Mouse (Mus musculus) small intestine, adult 10 weeks (tissue): ENCODE results near the gene Myt1l. TPM values are rescaled to one million over a fixed set of nuclear protein-coding genes. Genes with fewer than 3 reads are reported as not detected.

Experiments
- polyA plus RNA-seq: library from polyadenylated mRNA; stranded (reverse); fragments of 350-450 nt; fragmentation: Illumina TruSeq; extraction: RNeasy Lipid Tissue Mini Kit (QIAGEN cat#74804); gene quantifications from one replicate; pipeline ENCODE4 v1.2.3, GENCODE M21; 2014; ENCODE audit warnings: low replicate concordance

Gene Myt1l
- 0.26 TPM for polyA plus RNA-seq

GRCm38 (mm10) chr12:29528031-29528771 is at the start of gene Myt1l:
Gene Myt1l, plus strand, starts transcription at chr12:29528384.

GRCm38 (mm10) chr12:29937308-29937707 is 409.1 kb downstream of the Myt1l start, which contains the start of gene Pxdn:
Gene Pxdn, plus strand, starts transcription at chr12:29937608.

